Mouse (Mus musculus) left cerebral cortex, adult 9 months (tissue): Measurements from ENCODE around the gene Akap12.
A peak's percentile ranks its signal among the peaks of the same experiment; 100 is the strongest.

Experiments
- DNase-seq, 2 experiments: peaks; one replicate each; pipeline ENCODE4 v3.0.0; 2022; ENCODE audit warnings: low spot score in 2 of 2

Akap12 gene

DNA sequence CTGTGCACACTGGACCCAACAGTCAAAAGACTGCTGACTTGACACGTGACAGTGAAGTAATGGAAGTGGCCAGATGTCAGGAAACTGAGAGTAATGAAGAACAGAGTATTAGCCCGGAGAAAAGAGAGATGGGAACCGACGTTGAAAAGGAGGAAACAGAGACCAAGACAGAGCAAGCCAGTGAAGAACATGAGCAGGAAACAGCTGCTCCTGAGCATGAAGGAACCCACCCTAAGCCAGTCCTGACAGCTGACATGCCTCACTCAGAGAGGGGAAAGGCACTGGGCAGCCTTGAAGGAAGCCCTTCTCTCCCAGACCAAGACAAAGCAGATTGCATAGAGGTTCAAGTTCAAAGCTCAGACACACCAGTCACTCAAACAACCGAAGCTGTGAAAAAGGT, 90.5 kb downstream of the Akap12 start:
- DNase-seq: no peak

DNA sequence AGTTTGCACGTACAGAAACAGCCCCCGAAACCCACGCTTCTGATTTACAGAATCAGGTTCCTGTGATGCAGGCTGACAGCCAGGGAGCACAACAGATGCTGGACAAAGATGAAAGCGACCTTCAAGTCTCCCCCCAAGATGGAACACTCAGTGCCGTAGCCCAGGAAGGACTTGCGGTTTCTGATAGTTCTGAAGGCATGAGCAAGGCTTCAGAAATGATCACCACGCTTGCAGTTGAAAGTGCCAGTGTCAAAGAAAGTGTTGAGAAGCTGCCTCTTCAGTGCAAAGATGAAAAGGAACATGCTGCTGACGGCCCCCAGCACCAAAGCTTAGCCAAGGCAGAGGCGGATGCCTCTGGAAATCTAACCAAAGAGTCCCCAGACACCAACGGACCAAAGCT, 91.3 kb downstream of the Akap12 start:
- DNase-seq: no peak

DNA sequence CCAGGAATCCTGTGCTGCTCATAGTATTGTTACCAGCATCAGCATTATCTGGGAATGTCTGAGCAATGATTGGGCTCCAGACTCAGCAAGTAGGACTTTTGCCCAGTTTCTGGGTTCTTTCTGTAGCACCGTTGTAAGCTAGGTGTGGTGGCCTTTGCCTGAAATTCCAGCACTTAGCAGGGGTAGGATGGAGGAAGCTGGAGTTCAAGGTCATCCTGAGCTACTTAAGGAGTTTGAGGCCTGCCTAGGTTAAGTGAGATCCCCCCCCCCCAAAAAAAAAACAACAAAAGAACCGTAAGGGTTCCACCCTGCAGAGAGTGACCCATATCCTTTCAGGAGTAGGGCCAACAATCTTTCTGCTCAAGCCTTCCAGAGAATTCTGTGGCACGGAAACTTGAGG, 98.4 kb downstream of the Akap12 start:
- DNase-seq: no peak

DNA sequence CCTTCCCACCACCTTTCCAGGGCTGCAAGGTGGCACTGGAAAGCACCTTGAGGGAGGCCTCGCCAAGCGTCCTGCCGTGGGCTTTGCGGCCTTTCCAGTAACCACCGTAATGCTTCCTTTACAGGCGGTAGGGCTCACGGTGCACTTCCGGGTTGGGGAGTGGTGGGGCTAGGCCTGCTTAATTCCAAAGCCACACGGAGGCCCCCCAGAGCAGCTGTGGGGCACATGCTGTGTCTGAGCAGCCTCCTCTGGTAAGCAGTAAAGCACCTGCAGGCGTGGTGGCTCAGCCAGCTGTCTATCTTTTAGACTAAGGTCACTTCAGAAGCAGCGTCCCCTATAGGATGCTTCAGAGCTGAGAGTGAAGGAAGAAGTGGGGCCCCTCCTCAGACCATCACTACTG, 103.9 kb downstream of the Akap12 start:
- no peak for DNase-seq

DNA sequence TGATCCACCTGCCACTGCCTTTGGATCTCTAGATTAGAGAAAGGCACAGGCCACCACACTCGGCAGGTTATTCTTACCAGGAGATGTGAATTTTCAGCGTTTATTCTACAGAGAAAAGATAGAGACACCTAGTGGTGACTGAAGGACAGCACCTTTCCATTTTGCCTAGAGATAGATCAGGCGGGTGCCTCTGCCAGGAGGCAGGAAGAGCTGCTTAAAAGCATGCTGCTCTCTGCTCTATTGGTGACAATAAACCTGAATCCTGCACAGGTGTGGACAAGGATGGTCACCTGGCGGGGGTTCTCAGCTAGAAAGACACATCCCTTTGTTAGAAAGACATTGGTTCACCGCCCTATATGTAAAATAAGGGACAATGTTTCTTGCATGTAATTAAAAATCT, 105.8 kb downstream of the Akap12 start:
- DNase-seq: peak in 1 of 2 experiments; percentile 66

DNA sequence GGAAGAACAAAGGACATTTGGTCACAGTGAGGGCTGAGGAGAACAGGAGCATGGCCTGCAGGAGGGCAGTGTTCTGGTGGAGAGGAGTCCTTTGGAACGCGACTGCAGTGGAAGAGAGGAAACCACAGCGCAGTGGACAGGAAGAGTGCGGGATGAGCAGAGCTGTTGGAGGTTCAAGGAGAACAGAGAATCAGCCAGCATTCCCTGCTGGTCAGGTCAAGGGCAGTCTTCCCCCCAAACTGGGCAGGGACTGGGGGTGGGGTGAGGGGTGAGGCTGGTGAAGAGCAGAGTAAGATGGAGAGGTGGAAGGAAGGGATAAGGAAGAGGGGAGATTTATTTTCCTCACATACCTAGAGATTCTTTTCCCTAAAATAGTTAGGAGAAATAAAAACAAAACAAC, 107.4 kb downstream of the Akap12 start:
- DNase-seq: no peak

DNA sequence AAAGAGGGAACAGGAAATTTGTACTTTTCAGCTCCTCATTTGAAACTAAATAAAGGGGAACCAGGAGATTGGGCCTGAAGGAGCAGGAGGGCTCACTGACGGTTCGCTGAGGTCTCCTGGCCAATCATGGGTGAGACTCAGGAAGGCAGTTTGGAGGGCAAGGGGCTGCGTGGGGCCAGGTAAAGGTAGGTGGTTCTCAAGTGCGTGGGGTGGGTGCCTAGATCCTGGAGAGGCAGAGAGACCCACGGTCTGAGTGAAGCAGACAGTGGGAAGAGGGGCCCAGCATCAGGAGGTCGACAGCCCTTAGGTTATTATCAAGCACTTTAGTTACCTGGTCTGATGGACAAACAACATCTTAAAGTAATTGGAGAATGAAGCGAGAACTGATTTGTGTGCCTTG, 108.1 kb downstream of the Akap12 start:
- DNase-seq: no peak

DNA sequence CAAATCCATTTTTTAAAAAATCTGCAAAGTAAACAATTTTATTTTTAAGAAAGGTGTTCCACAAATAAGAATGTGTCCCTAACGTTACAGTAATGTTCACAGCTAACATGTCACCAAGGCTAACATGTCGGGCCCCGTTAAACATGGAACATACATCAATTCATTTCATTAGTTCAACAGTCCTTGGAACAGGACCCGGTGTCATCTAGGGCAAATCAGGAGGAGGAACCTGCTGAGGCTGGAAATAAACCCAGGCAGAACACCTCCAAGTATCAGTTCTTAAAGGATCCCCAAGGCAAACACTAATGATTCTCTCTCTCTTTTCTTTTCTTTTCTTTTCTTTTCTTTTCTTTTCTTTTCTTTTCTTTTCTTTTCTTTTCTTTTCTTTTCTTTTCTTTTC, 108.6 kb downstream of the Akap12 start:
- DNase-seq: no peak

DNA sequence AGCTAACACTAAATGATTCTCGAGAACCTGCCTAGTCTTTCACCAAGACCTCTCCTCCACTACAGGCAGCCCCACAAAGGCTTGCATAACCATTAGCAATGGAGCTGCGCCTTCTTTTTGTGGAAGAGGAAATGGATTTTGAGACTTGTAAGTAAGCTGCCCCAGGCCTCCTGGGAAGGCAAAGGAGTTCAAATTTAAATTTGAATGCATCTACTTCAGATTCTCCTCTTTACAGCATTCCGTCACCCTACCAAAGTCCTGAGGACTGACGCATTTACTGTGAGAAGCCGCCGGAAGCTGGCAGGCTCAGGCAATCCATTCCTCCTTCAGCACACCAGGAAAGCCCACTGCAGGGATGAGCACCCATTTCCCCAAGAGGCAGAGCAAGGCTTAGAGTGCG, 109.1 kb downstream of the Akap12 start:
- no peak for DNase-seq

DNA sequence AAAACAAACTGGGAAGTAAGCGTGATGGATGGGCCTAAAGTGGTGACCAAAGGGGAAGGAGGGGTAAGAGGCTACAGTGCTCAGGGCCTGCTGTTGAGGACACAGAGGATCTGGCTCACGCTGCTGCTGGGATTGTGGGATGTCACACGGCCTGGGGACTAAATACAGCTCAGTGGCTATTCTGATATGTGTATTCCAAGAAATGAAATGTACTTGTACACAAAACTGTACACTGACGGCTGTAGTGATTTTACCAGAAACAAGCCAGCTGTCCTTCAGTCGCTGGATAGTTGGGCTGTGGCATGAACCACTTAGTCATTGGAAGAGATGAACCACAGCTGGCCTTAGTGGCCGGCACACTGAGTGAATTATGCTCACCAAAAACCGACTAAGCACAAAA, 110.3 kb downstream of the Akap12 start:
- no peak for DNase-seq

DNA sequence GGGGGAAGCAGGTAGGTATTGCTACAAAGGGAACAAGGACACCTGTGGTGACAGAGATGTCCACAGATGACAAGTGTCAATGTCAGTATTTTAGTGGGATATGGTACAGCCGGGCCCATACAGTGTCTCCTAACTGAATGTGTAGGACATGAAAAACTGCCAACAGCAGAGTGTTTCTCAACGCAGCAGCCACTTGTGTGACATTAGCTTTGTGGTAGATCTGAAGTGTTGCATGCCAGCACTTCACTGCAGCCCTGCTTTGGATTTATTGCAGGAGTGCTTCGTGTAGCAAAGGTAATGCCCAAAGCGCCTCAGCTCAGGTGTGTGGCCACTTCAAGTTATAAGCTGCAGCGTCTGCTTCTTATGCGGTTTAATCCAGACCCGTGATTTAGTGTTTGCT, 110.8 kb downstream of the Akap12 start:
- DNase-seq: no peak

DNA sequence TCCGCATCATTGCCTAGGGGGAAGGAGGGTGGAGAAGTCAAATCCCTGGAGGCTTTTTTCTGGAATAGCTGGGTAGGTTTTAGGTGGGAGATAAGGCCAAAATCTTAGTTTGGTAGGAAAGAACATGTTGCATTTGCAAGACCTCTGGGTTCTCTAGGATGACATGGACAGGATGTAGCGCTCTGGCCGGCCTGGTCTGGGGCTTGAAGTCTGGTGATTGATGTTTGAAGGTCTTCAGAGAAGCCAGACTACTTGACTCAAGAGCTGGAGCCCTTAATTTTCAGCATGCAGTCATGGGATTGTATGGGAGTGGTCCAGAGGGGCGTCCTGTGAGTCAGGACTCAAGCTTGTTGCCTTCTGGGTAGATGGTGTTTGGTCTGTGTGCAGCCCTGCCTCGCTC, 114.6 kb downstream of the Akap12 start:
- DNase-seq: no peak

DNA sequence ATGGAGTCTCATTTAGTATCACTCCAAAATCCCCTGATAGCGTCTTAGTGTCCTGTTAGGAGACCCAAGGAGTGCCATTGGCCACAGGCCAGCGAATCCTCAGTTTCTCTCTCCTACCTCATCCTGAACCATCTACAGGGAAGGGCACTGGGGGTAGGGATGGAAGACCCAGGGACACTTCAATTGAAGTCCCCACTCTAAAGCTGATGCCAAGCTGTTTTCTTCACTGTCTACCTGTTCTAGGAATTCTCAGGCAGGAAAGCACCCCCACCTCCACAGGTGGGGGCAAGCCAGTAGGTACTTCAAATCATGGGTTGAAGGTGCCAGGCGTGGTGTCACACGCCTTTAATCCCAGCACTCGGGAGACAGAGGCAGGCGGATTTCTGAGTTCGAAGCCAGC, 118.1 kb downstream of the Akap12 start:
- DNase-seq: no peak

DNA sequence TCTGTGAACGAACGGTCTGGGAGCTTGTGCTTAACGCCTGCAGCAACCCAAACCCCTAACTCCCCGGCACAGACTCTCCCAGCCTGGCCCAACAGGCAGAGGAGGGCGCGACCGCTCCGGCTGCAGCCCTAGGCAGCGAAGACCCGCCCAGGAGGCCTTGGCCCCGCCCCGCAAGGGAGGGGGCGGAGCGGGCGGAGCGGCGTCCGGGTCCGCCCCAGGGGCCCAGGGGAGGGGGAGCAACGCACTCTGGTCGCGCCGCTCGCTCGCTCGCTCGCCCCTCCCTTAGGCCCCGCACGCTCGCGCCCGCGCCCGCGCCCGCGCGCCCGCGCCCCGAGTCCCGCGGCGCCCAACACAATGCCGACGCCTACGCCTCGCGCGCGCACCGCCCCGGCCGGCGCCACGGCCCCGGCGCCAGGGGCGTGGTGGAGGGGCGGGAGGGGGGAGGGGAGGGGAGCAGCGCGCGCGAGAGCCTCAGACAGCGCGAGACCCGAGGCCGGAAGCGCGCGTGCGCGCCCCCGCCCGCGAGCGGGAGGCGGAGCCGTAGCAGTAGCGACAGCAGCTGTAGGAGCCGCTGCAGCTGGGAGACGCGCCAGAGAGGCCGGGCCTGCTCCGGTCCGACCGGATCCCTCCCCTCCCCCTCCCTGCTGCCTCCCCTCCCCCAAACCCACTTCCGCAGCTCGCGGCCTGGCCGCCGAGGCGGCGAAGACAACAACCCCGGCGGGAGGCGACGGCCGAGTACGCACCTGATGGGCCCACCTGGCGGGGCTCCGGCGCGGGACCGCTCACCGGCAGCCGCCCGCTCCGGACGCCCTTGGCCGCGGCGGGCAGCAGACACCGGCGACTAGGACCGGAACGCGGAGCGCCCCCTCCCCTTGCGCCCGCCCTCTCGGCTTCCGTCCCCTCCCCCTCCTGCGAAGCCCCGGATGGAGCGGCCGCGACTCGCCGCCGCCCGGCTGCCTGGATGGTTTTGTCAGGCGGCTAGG, 120.7 kb downstream of the Akap12 start:
- peak; percentile 86 to 92 for DNase-seq

DNA sequence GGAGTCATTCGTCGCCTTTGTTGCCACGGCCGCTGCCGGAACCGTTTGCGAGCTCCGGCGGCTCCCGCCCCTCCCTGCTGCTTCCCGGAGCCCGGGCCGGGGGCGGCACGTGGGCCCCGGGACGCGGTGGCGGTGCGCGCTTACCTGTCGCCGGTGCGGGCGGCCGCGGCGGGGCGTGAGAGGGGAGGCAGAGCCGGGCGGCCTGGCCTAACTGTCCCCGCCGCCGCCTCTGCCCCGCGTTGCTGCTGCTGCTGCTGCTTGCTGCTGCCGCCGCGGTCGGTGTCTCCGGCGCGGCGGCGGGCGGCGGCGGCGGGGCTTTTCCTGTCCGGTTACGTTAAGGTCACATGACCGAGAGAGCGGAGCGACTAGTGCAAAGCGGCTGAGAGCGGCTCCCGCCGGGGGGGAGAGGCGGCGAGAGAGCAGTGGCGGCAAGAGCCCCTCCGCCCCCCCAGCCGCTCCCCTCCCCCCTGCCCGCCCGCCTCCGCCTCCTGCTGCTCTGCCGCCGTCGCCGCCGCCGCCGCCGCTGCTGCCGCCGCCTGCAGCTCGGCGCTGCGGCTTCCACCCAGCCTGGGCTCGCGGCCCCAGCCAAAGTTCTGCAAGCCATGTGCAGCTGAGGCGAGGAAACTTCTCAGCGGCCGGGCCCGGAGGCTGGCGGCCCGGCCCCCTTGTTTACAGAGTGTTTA, 121.7 kb downstream of the Akap12 start, which contains the start of gene Zbtb2:
TSS of gene Zbtb2 (minus strand) at position 408 of the 683 bp plus-strand sequence.
- DNase-seq: peak in 1 of 2 experiments; percentile 67

DNA sequence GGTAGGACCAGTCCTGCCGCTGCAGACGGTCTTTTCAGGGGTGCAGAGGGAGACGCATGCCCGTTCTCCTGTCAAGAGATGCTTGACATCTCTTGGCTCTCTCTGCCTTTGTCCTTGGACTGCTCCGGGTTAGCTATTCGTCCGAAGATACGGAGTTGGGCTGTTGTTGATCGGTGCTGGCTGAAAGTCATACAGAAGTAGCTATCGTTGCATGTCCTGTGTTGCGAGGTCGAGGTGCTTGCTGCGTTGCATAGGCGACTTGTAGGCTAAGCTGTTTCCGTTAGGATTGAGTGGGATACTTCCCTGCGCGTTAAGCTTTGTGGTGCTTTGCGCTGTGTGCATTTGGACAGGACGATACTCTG, 122.2 kb downstream of the Akap12 start:
- DNase-seq: no peak

DNA sequence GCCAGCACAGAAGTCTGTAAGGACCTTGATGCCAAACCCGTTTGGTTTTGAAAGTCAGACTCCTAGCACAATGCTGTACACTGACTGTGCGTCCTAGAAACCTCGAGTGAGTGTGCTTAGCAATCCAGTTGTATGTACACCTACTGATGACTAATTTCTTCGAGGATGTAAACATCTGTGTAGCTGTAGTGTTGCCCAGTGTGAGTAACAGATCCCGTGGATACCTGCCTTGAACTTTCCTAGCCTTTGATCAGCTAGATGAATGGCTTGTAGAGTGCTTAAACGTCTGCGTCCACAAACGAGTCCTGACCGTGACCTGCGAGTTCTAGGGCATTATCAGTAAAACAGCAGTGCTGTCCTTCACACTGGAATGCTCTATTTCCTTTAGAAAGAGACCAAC, 122.9 kb downstream of the Akap12 start:
- no peak for DNase-seq

DNA sequence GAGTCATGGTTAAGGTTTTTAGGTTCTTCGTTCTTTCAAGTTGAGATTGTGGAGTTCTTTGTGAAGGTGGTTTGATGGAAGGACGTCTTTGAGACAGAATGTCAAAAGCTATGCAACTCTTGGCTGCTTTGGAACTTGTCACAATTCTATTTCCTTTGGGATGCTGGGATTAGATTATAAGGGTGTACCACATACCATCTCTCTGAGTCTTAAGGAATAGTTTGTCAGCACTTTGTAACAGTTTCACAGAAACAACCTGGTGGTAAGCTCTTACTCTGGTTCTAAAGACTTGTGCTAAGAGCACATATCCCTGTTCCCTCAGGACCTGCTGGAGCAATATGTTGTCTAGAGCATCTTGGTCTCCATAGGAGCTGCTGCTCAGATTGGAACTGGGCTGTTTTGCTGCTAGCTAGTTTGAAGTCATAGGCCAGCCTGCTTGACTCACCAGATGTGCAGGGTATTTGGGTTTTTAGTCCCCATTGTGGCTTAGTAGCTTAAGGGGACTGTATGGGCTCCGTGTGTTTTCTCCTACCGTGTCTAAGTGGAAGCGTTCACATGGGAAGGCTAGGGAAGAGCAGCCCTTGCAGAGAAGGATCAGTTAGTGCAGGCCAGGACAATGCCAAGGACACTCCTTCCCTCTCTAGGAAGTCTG, 123.4 kb downstream of the Akap12 start:
- DNase-seq: no peak

DNA sequence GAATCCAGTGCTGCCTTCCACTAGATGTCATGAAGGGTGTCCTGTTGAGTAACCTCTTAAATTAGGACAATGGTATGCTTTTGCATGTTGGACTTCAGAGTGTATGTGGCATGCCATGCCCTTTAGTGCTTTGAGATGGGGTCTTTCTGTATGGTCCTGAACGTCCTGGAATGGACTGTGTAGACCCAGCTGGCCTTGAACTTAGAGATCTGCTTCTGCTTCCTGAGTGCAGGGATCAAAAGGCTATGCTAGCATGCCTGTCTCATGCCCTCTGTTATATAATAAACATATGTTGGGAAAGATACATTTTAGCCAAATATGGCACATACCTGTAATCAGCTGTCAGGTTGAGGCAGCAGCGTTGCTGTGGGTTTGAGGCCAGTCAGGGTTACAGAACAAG, 124.4 kb downstream of the Akap12 start:
- no peak for DNase-seq

DNA sequence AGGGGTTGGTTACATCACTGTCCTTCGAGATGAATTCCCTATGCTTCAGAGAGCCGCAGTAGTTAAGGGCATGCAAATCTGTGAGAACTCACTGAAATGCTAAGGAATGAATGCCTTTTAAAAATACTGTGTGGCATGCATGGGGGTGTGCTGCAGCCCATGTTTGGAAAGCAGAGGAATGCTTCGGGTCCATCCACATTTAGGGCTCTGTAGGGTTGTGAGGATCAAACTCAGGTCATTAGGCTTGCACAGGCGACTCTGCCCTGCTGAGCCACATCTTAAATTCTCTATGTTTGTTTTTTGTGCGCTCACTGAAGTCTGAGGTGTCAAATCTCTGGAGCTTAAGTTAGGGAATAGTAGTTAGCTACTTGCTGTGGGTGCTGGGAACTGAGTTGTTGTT, 124.9 kb downstream of the Akap12 start:
- DNase-seq: no peak

DNA sequence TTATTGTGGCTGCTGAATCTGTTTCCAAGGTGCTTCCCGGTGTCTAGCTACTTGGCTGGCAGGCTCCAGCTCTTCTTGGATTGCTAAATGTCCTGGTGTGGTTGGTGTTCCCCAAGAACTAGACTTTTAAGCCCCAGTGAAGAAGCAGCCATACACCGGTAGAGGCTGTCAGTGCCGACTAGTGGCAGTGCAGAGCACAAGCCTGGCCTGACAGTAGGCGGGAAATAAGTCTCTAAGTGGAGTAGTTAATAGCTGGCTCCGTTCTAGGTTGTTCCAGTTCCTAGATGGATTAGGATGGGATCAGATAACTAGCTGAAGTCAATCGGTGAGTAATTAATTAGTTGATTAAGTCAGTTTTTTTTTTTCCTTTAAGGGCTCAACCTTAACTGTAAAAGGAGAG, 125.7 kb downstream of the Akap12 start:
- no peak for DNase-seq

DNA sequence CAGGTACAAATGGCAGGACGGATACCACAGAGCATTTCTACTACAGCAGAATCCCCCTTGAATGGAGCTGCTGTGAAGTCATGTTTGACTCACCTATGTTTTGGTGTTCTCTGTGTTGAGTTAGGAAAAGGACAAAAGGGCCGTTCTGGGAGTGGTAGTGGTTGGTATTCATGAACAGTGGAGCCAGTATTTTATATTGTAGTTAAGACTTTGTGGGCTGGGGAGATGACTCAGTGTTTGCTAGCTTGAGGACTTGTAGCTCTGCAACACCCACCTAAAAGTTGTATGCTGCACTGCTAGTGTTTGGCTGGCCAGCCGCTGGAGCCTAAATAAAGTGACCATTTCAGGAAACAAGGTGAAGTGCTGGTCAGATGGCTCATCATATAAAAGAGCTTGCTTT, 129.1 kb downstream of the Akap12 start:
- no peak for DNase-seq

DNA sequence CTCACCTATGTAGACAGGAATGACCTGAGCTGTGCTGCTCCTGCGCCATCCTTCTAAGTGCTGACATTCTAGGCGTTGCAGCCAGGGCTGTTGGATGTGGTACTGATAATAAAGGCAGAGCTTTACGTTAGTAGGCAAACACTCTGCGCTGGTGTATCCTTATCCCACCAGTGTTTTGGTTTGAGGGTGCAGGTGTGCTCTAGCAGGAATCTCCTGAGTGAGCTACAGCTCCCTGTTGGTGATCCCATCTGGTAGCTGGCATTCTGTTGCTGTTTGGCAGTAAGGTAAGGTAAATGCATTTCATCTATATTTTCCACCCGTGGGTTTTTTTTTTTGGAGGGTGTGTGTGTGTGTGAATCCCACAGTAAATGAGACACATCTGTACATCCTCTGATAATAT, 131.9 kb downstream of the Akap12 start:
- no peak for DNase-seq
